Mouse (Mus musculus) heart, postnatal 0 days (tissue): ENCODE measurements at regions not wholly inside any gene's neighbourhood (a gene's known extent, or its start where the extent isn't known, plus 50 kb on each side); places are given as distances from the start of the nearest gene placed in this dataset.

Experiments
- ATAC-seq: fragments of 200-750 bp; cut with Nextera tagmentation; 2 replicates; pipeline ENCODE4 v1.8.0; 2017; ENCODE audit warnings: low read depth, moderate number of reproducible peaks, moderate library complexity; ENCODE audit not compliant: insufficient read depth
- DNase-seq: peaks from one replicate; pipeline ENCODE4 v3.0.0-alpha.2; 2016; ENCODE audit warnings: low spot score
- H3K27ac ChIP-seq: fragments of 300-500 bp; sonication (generic); 2 replicates; pipeline ENCODE4 v1.5.1; 2014; ENCODE audit warnings: low read depth, mild to moderate bottlenecking
- H3K27me3 ChIP-seq: fragments of 300-500 bp; sonication (generic); 2 replicates; pipeline ENCODE4 v1.6.1; 2014; ENCODE audit warnings: low read length, mixed read lengths; ENCODE audit not compliant: control insufficient read depth, insufficient read depth
- H3K36me3 ChIP-seq: fragments of 300-500 bp; sonication (generic); replicated peaks from 2 replicates; pipeline ENCODE4 v1.6.1; 2014; ENCODE audit warnings: low read length, mixed read lengths; ENCODE audit not compliant: control insufficient read depth, insufficient read depth
- H3K4me1 ChIP-seq: fragments of 300-500 bp; sonication (generic); 2 replicates; pipeline ENCODE4 v1.6.1; 2014; ENCODE audit warnings: antibody characterized with exemption; ENCODE audit not compliant: control insufficient read depth, insufficient read depth
- H3K4me2 ChIP-seq: fragments of 300-500 bp; sonication (generic); 2 replicates; pipeline ENCODE4 v1.6.1; 2014; ENCODE audit warnings: low read depth, mild to moderate bottlenecking, low read length, moderate library complexity
- H3K4me3 ChIP-seq: fragments of 300-500 bp; sonication (generic); 2 replicates; pipeline ENCODE4 v1.5.1; 2014; ENCODE audit warnings: low read depth, low read length
- H3K9ac ChIP-seq: fragments of 300-500 bp; sonication (generic); replicated peaks from 2 replicates; pipeline ENCODE4 v1.6.1; 2014; ENCODE audit warnings: low read depth, low read length, mixed read lengths
- H3K9me3 ChIP-seq: fragments of 300-500 bp; sonication (generic); replicated peaks from 2 replicates; pipeline ENCODE4 v1.6.1; 2016; ENCODE audit warnings: low read length; ENCODE audit not compliant: control insufficient read depth
- CTCF ChIP-seq: IDR thresholded peaks from 2 replicates; pipeline ENCODE4 v1.5.1; 2016; ENCODE audit warnings: antibody characterized with exemption, control low read depth, low read depth
- EP300 ChIP-seq: IDR thresholded peaks from 2 replicates; pipeline ENCODE4 v1.6.1; 2016; ENCODE audit warnings: antibody characterized with exemption, low read depth
- WGBS: fragments of 180-500 bp; shearing (Covaris S2); extraction: QIAGEN DNeasy Blood & Tissue Kit; methylation state at CpG from one replicate; pipeline ENCODE4 v1.1.7; 2014; 5-methylcytosine and 5-hydroxymethylcytosine counted together

GRCm38 (mm10) chr2:8291357-8291756, 782.0 kb upstream of the Celf2 start:
- Histone ChIP-seq H3K27ac (no peak overlapping the region), H3K4me2 (no peak overlapping the region), H3K36me3 (no peaks in the 10 kb centered on the region), H3K9me3 (no peaks in the 10 kb centered on the region), H3K9ac (no peak overlapping the region), H3K4me3 (no peak overlapping the region), H3K27me3 (no peaks in the 10 kb centered on the region), H3K4me1 (no peaks in the 10 kb centered on the region)
- no peak for DNase-seq
- no peak for TF ChIP-seq EP300
- no peak for TF ChIP-seq CTCF
- no peak for ATAC-seq
- WGBS, result 72% methylated on average over 4 of the region's 4 CpGs

GRCm38 (mm10) chr2:8287403-8287802, 778.0 kb upstream of the Celf2 start:
- Histone ChIP-seq H3K4me3 (no peak overlapping the region), H3K9ac (no peak overlapping the region), H3K27ac (no peak overlapping the region), H3K27me3 (no peaks in the 10 kb centered on the region), H3K9me3 (no peaks in the 10 kb centered on the region), H3K4me2 (no peak overlapping the region), H3K36me3 (no peaks in the 10 kb centered on the region), H3K4me1 (no peaks in the 10 kb centered on the region)
- WGBS, result 76% methylated on average over 4 of the region's 4 CpGs
- ATAC-seq (no peak), DNase-seq (no peak)
- no peak for TF ChIP-seq EP300
- TF ChIP-seq CTCF, result no peak

GRCm38 (mm10) chr2:8276127-8276773, 766.9 kb upstream of the Celf2 start:
- no peaks in the 10 kb centered on the region for H3K36me3 ChIP-seq
- no peak overlapping the region for H3K9ac ChIP-seq
- WGBS, result 83% methylated on average over 1 of the region's 1 CpGs
- H3K4me2 ChIP-seq, result no peak overlapping the region
- no peaks in the 10 kb centered on the region for H3K27me3 ChIP-seq
- H3K9me3 ChIP-seq, result no peaks in the 10 kb centered on the region
- ATAC-seq, result no peak
- no peak overlapping the region for H3K27ac ChIP-seq
- H3K4me3 ChIP-seq, result no peak overlapping the region
- no peak for TF ChIP-seq EP300
- no peak for TF ChIP-seq CTCF
- H3K4me1 ChIP-seq, result no peaks in the 10 kb centered on the region
- no peak for DNase-seq
